Mouse (Mus musculus): ENCODE data around the gene Sox15.
"Not testable (repeated sequence)": the region's sequence is repeated elsewhere in the genome, so short reads cannot be mapped to it uniquely, and the experiment has no call there.

Gene Sox15

DNA sequence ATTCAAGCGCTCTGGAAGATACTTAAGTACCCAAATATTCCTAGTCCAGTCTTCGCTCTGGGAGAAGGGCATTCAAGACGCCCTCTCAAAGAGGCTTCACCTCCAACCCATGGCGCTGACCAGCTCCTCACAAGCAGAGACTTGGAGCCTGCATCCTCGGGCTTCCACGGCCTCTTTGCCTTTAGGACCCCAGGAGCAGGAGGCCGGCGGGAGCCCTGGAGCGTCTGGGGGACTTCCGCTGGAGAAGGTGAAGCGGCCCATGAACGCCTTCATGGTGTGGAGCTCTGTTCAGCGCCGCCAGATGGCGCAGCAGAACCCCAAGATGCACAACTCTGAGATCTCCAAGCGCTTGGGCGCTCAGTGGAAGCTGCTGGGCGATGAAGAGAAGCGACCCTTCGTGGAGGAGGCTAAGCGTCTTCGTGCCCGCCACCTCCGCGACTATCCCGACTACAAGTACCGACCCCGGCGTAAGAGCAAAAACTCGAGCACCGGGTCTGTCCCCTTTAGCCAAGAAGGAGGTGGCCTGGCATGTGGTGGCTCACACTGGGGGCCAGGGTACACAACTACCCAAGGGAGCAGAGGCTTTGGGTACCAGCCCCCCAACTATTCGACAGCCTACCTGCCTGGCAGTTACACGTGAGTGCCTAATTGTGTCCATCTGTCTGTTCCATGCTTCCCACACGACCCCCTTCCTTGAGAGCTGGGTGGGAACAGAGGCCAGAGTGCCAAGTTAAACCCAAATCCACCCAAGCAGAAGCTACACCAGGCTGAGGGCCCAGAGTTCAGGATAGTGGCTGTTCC, at the start of gene Sox15:
TSS of gene Sox15 (plus strand) at position 51 of the 801 bp plus-strand sequence.
- peak; percentile 79 for DNase-seq

DNA sequence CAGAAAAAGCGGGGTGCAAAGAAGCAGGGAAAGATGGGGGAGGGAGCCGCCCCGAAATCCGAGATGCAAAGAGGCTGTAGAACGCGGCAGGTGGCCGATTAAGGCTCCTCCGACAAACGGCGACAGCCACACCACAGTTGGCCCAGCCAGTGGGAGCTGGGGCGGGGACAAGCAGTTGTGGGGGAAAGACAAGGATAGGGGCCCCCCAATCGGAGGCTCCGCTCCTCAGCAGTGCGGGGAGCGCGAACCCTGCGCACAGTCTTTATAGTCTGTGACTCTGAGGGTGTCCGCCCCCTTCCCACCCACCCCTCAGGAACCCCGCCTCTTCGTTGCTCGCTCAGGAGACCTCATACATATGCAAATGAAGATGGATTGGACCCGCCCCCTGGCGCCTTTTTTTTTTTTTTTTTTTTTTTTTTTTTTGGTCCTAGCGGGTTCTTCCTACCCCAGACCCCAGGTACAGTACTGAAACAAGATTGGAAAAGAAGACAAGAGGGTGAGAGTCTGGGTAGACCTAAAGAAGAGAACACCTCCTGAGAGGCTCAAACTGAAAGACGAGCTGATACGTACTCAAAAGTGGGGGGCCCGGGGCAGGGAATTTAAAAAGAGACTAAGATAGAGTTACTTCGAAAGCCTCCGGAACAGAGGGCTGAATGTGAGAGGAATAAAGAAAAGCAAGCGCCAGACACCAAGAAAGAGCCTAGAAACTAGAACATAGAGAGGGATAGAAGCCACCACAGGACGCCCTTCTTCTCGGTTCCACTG, 49.2 kb upstream of the Sox15 start, which contains the start of gene Atp1b2:
TSS of gene Atp1b2 (minus strand) at position 217 of the 765 bp plus-strand sequence.
- peak; percentile 71 to 82 for DNase-seq

DNA sequence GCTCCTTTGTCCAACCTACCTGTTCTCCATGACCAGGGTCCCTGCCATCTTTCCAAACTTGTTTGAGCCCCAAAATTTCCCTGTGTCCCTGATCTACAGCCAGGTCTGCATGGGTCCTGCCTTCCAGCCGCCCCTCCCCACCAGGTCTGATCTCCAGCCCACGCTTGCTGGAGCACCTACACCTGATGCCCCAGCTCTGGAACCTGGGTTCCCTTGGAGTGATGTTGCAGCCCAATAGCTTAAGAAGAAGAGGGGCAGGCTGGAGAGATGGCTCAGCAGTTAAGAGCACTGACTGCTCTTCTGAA, 48.7 kb upstream of the Sox15 start:
- no peak for DNase-seq

DNA sequence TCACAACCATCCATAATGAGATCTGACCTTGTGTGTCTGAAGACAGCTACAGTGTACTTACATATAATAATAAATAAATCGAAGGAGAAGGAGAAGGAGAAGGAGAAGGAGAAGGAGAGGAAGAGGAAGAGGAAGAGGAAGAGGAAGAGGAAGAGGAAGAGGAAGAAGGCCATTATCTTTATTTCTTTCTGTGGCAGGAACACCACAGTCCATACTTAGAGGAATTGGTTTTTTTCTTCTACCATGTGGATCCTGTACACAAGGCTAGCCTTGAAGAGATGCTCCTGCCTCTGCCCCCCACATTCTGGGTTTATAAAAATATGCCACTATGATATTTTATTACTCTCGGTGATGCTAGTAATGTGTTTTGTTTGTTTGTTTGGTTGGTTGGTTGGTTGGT, 48.3 kb upstream of the Sox15 start:
- no peak for DNase-seq

GRCm38 (mm10) chr11:69608525-69608924, 46.6 kb upstream of the Sox15 start:
- no peak for DNase-seq

DNA sequence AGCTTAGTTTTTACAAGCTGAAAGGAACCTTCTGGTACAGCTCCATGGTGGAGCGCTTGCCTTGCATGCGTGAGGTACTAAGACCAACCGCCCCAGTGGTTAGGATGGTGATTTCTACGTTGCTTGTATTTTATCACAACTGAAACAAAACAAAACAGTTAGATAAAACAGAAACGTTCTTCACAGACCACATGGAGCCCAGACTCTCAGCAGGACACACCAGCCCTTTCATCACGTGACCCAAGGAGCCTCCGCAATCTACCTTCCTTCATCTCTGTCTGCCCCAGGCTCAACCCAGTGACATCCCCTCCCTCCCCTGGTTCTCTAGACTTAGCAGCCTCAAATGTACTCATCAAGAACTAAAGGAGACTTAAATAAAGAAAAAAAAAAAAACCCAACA, 45.7 kb upstream of the Sox15 start:
- DNase-seq, result no peak

GRCm38 (mm10) chr11:69610899-69611298, 44.2 kb upstream of the Sox15 start:
- DNase-seq, result no peak

GRCm38 (mm10) chr11:69613553-69614256, 41.4 kb upstream of the Sox15 start:
- peak; percentile 90 to 94 for DNase-seq

- DNase-seq, result not testable (repeated sequence)
Observed at GRCm38 (mm10) chr11:69614257-69614588, 40.9 kb upstream of the Sox15 start.

GRCm38 (mm10) chr11:69616781-69617180, 38.3 kb upstream of the Sox15 start:
- DNase-seq, result no peak

DNA sequence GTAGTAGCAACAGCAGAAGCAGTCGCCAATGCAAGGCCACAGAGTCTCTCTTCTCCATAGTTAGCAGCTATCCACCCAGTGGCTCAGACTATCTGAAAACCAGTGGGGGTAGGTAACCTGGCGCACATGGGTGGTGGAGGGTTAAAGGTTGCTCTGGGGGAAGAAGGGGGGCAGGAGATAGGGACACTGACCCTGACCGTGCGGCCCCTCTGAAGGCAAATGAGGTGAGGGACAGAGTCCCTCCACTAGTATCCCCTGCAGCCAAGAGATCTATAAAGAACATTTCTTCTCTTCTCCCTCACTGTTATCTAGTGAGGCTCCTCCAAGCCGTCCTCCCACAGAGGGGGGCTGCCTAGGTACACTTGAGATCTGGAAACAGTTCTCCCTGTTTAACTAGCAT, 37.3 kb upstream of the Sox15 start, which contains the start of gene Shbg:
TSS of gene Shbg (minus strand) at position 101 of the 400 bp plus-strand sequence.
- DNase-seq, result no peak

GRCm38 (mm10) chr11:69620394-69621081, 34.6 kb upstream of the Sox15 start:
- no peak for DNase-seq

DNA sequence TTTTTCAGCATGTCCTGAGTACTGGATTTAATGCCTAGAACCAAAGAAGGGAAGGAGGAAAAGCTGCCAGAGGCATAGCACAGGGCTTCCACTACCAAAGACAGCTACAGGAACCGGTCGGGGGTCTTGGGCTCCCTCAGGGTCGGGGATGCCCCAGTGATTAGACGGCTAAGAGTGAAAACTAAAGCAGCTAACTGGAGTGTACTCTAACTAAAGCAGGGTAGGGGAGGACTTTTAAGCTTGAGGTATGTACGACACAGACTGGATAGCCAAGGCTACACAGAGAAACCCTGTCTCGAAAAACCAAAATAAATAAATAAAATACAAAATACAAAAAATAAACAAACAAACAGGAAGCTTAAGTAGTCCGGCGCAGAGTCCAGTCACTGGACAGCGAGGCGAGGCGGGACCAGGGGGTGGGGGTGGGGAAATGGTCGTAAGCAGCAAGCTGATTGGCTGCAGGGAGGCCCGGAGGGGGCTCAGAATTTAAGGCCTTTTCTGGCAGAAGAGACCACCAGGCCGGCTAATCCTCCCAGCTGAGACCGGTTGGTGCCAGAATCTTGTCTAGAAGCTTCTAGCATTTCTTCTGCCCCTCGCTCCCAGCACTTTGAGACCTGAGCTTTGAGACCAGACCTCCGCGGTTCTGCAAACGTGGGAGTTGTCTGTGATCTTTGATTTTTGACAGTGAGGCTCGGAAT, 33.4 kb upstream of the Sox15 start, which contains the start of gene Sat2:
TSS of gene Sat2 (plus strand) at position 454 of the 698 bp plus-strand sequence.
- peak; percentile 70 to 87 for DNase-seq

DNA sequence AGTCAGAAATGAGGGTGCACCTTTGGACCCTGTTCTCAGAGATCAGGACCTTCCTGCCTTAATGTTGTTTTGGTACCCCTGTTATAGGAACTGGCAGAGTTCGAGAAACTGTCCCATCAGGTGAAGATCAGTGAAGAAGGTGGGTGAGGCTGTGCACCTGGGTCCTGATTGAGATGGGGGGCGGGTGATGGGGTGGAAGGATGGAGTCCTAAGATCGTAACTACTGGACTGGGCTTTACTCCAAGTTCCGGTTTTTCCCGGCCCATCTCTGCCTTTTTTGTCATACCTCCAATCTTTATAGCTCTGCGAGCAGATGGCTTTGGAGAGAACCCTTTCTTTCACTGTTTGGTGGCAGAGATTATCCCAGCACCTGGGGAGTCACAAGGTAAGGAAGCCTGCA, 32.7 kb upstream of the Sox15 start:
- peak; percentile 23 to 49 for DNase-seq

GRCm38 (mm10) chr11:69623006-69623405, 32.1 kb upstream of the Sox15 start:
- no peak for DNase-seq

- not testable (repeated sequence) for DNase-seq
Observed at GRCm38 (mm10) chr11:69624339-69624738, 30.8 kb upstream of the Sox15 start.

- DNase-seq, result peak; percentile 81 to 88
Observed at GRCm38 (mm10) chr11:69628286-69628685, 26.8 kb upstream of the Sox15 start.

- peak in 1 of 2 experiments; percentile 30 for DNase-seq
Observed at GRCm38 (mm10) chr11:69629802-69630201, 25.3 kb upstream of the Sox15 start.

DNA sequence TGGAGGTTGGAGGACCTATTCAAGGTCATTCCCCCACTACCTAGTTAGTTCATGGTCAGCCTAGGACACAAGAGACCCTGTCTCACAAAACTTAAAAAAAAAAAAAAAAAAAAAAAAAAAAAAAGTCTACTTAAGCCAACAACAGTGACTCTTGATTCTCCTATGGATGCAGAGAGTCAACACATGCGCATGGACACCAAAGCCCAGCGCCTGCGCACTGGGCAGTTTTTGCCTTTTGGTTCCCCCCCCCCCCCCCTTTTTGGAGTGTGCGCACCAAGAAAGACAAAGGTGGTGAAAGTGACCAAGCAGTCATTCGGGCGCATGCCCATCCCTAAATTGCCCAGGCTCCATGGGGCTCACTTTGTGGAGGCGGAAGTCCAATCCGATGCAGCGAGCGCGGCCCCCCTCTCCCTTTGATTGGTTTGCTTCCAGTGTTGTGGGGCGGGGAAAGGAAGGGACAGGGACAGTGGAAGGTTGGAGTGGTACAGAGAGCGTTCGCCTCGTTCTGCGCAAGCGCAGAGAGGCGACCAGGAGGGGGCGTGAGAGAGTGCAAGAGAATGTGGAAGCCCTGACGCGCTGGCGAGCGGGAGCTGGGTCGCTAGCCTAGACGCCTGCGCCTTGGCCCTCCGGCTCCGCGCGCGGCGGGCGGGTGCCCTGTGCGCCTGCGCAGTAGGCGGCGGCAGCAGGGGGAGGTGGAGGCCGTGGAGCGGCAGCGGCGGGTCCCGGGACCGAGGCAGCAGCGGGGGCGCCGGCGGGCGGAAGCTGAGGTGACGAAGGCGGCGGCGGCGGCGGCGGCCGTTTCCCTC, 22.6 kb upstream of the Sox15 start, which contains the start of gene Fxr2:
TSS of gene Fxr2 (plus strand) at position 707 of the 806 bp plus-strand sequence.
- DNase-seq, result peak; percentile 100

GRCm38 (mm10) chr11:69633128-69633866, 21.8 kb upstream of the Sox15 start:
- peak; percentile 65 to 86 for DNase-seq
